Mouse (Mus musculus): Measurements from ENCODE around the gene Pcnp.

GRCm38 (mm10) chr16:55990311-55990710 is 39.2 kb downstream of the Pcnp start:
- no peak for TF ChIP-seq TAL1 (IDR thresholded peaks at IDR 0.05; ENCODE audit: low read length)
- no peak for TF ChIP-seq GATA1 (IDR thresholded peaks at IDR 0.05; ENCODE audit: low read length)
